Mouse (Mus musculus): ENCODE results near the gene Cyfip2. TPM values are rescaled to one million over a fixed set of nuclear protein-coding genes. Genes with fewer than 3 reads are reported as not detected.

Cyfip2 gene
- polyA plus RNA-seq, 1 experiment, result 200 TPM

- H3K4me3 ChIP-seq (replicated peaks; ENCODE audit: insufficient read depth, low read depth, low read length), result no peak overlapping the region
- H3K27ac ChIP-seq (ENCODE audit: insufficient read depth, low read length), result no peak overlapping the region
- 93% methylated on average over 11 of the region's 11 CpGs for WGBS
- DNase-seq, result no peak
- no peaks in the 10 kb centered on the region for H3K27me3 ChIP-seq (ENCODE audit: control insufficient read depth, insufficient read depth, low read length)
- TF ChIP-seq CTCF (IDR thresholded peaks at IDR 0.05; ENCODE audit: borderline replicate concordance, insufficient read depth, low read depth, low read length) (no peak), POLR2A (IDR thresholded peaks at IDR 0.05; ENCODE audit: borderline replicate concordance, insufficient read depth, low read length) (no peak)
- H3K4me1 ChIP-seq (ENCODE audit: control insufficient read depth, insufficient read depth, low read length), result no peaks in the 10 kb centered on the region
These were observed 167.3 kb downstream of the Cyfip2 start for GRCm38 (mm10) chr11:46145163-46145875.

Other genes with a start within 250 kb of the Cyfip2 start
- 6.6 and 8.4 TPM in 2 replicates for gene Nipal4, start 146.4 kb downstream of the Cyfip2 start, polyA plus RNA-seq (2012; rRNA removed)
- 0.39 and 0.52 TPM in 2 replicates for gene Fndc9, start 77.3 kb downstream of the Cyfip2 start, polyA plus RNA-seq (2012; rRNA removed)
- 0.30 and 0.39 TPM in 2 replicates for gene Itk, start 76.7 kb upstream of the Cyfip2 start, polyA plus RNA-seq (2012; rRNA removed)
- not detected in 2 replicates for gene Fam71b, start 83.7 kb upstream of the Cyfip2 start, polyA plus RNA-seq (2012; rRNA removed)
- gene Med7, start 124.1 kb upstream of the Cyfip2 start, polyA plus RNA-seq (2012; rRNA removed), result 37.6 and 39.4 TPM in 2 replicates
- gene Havcr2, start 142.1 kb upstream of the Cyfip2 start, polyA plus RNA-seq (2012; rRNA removed), result 0.35 and 0.70 TPM in 2 replicates
- gene Gm12169, start 211.4 kb upstream of the Cyfip2 start, polyA plus RNA-seq (2012; rRNA removed), result not detected in 2 replicates

All from cerebellum, adult 2 months (tissue).